Mouse (Mus musculus) v-Abl transformed pro-B cells (cell line): ENCODE measurements at regions not wholly inside any gene's neighbourhood (a gene's known extent, or its start where the extent isn't known, plus 50 kb on each side); places are given as distances from the start of the nearest gene placed in this dataset.

ENCODE experiments used
- in situ Hi-C, 2 experiments: fragments of 400-800 bp; cut with MboI; formaldehyde crosslinking; loops; one replicate each; pipeline ENCODE4 v1.15.1; 2025; ENCODE audit not compliant: unreplicated experiment in 2 of 2

GRCm38 (mm10) chr9:113496176-113496732, 211.8 kb downstream of the Pdcd6ip start:
- in situ Hi-C loops = no loop called here

- in situ Hi-C loops = no loop called here
Observed at GRCm38 (mm10) chr9:113488651-113489050, 219.4 kb downstream of the Pdcd6ip start.

- in situ Hi-C loops = no loop called here
Observed at GRCm38 (mm10) chr9:113486494-113487081, 221.5 kb downstream of the Pdcd6ip start.

GRCm38 (mm10) chr9:113479897-113480296, 228.2 kb downstream of the Pdcd6ip start:
- in situ Hi-C loops = no loop called here

- in situ Hi-C loops = no loop called here
Observed at GRCm38 (mm10) chr9:113478761-113479265, 229.2 kb downstream of the Pdcd6ip start.

GRCm38 (mm10) chr9:113471781-113472180, 236.3 kb downstream of the Pdcd6ip start:
- in situ Hi-C loops = no loop called here

GRCm38 (mm10) chr9:113462888-113463287, 245.2 kb downstream of the Pdcd6ip start:
- in situ Hi-C loops = no loop called here

GRCm38 (mm10) chr9:113462267-113462887, 245.7 kb downstream of the Pdcd6ip start:
- in situ Hi-C loops = no loop called here

- in situ Hi-C loops = no loop called here
Observed at GRCm38 (mm10) chr9:113459885-113460284, 248.2 kb downstream of the Pdcd6ip start.

GRCm38 (mm10) chr9:113459221-113459620, 248.8 kb downstream of the Pdcd6ip start:
- in situ Hi-C loops = no loop called here

- in situ Hi-C loops = no loop called here
Observed at GRCm38 (mm10) chr9:113458741-113459154, 249.3 kb downstream of the Pdcd6ip start.

GRCm38 (mm10) chr9:113457169-113457850, 250.7 kb downstream of the Pdcd6ip start:
- in situ Hi-C loops = no loop called here

GRCm38 (mm10) chr9:113455577-113455976, 252.5 kb downstream of the Pdcd6ip start:
- in situ Hi-C loops = no loop called here

- in situ Hi-C loops = no loop called here
Observed at GRCm38 (mm10) chr9:113453231-113453630, 254.8 kb downstream of the Pdcd6ip start.

GRCm38 (mm10) chr9:113441770-113442411, 266.2 kb downstream of the Pdcd6ip start:
- in situ Hi-C loops = loop anchor here (10.0 to 25.0 kb wide), 3 partner anchors 1480 to 1955 kb away; no protein-coding TSS in a partner anchor

GRCm38 (mm10) chr9:113438394-113438793, 269.7 kb downstream of the Pdcd6ip start:
- in situ Hi-C loops = loop anchor here (25.0 kb wide), 2 partner anchors 1476 to 1951 kb away; no protein-coding TSS in a partner anchor

- in situ Hi-C loops = loop anchor here (25.0 kb wide), 2 partner anchors 1474 to 1949 kb away; no protein-coding TSS in a partner anchor
Observed at GRCm38 (mm10) chr9:113435921-113436320, 272.1 kb downstream of the Pdcd6ip start.

GRCm38 (mm10) chr9:113433424-113433823, 274.6 kb downstream of the Pdcd6ip start:
- in situ Hi-C loops = loop anchor here (25.0 kb wide), 2 partner anchors 1471 to 1946 kb away; no protein-coding TSS in a partner anchor

- in situ Hi-C loops = loop anchor here (25.0 kb wide), 2 partner anchors 1470 to 1945 kb away; no protein-coding TSS in a partner anchor
Observed at GRCm38 (mm10) chr9:113432601-113433179, 275.4 kb downstream of the Pdcd6ip start.

GRCm38 (mm10) chr9:113430411-113430810, 277.6 kb downstream of the Pdcd6ip start:
- in situ Hi-C loops = loop anchor here (25.0 kb wide), 2 partner anchors 1468 to 1943 kb away; no protein-coding TSS in a partner anchor
